Mouse (Mus musculus) E14TG2a.4 (cell line): Measurements from ENCODE around the gene Kif1b.
"Not testable (repeated sequence)": the region's sequence is repeated elsewhere in the genome, so short reads cannot be mapped to it uniquely, and the experiment has no call there.

Source experiments
- H3K27me3 ChIP-seq: 2 replicates; pipeline ENCODE4 v1.6.1; 2014; ENCODE audit warnings: low read length, control low read depth; ENCODE audit not compliant: insufficient read depth
- H3K36me3 ChIP-seq: 2 replicates; pipeline ENCODE4 v1.6.1; 2014; ENCODE audit warnings: low read length, control low read depth; ENCODE audit not compliant: insufficient read depth
- H3K4me1 ChIP-seq: replicated peaks from 2 replicates; pipeline ENCODE4 v1.6.1; 2014; ENCODE audit warnings: low read depth, low read length, control low read depth
- H3K4me3 ChIP-seq: replicated peaks from 2 replicates; pipeline ENCODE4 v1.5.1; 2014; ENCODE audit warnings: mild to moderate bottlenecking, low read length
- H3K9me3 ChIP-seq: 2 replicates; pipeline ENCODE4 v1.6.1; 2014; ENCODE audit warnings: low read length, control low read depth
- CTCF ChIP-seq: conservative IDR thresholded peaks from 2 replicates; pipeline ENCODE4 v1.5.1; 2014; ENCODE audit warnings: low read length
- NANOG ChIP-seq: IDR thresholded peaks from 2 replicates; pipeline ENCODE4 v1.6.1; 2014; ENCODE audit warnings: borderline replicate concordance, low read length, mixed read lengths
- POU5F1 ChIP-seq: IDR thresholded peaks from 2 replicates; pipeline ENCODE4 v1.6.1; 2014; ENCODE audit warnings: low read length, borderline replicate concordance

Kif1b gene

DNA sequence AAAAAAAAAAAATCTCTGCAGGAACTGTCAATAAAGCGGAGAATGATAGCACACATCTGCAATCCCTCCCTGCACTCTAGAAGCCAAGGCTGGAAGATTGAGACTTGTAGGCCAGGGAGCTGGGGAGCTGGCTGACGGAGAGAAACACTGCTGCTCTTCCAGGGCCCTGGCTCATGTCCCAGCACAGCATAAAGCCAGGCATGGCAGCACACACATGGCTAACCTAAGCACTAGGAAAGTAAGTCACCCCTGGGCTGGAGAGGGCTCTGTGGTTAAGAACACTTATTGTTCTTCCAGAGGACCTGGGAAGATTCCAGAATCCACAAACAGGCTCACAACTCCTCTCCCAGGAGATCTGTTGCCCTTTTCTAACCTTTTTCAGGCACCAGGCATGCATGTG, 134.8 kb downstream of the Kif1b start:
- Histone ChIP-seq H3K4me3 (no peak overlapping the region), H3K27me3 (no peaks in the 10 kb centered on the region), H3K9me3 (no peaks in the 10 kb centered on the region), H3K36me3 (no peaks in the 10 kb centered on the region), H3K4me1 (peaks cover 68% of the 10 kb centered on the region)
- no peak for TF ChIP-seq CTCF
- no peak for TF ChIP-seq NANOG
- TF ChIP-seq POU5F1: no peak

DNA sequence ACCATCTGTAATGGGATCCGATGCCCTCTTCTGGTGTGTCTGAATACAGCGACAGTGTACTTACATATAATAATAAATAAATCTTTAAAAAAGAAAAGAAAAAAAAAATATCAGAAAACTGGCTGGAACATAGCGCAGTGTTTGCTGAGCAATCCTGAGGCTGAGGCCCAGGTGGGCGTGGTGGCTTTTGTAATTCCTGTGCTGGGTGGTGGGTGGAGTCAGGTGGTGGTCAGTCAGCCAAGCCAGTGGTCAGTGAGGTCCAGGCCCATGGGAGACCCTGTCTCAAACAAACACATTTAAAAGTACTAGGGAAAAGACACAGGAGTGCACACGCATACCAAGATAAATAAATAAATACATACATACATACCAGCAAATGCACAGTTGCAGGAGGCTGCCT, 135.4 kb downstream of the Kif1b start:
- Histone ChIP-seq H3K4me1 (peaks cover 64% of the 10 kb centered on the region), H3K9me3 (no peaks in the 10 kb centered on the region), H3K27me3 (no peaks in the 10 kb centered on the region), H3K36me3 (no peaks in the 10 kb centered on the region), H3K4me3 (no peak overlapping the region)
- TF ChIP-seq CTCF: no peak
- TF ChIP-seq POU5F1: no peak
- TF ChIP-seq NANOG: no peak

DNA sequence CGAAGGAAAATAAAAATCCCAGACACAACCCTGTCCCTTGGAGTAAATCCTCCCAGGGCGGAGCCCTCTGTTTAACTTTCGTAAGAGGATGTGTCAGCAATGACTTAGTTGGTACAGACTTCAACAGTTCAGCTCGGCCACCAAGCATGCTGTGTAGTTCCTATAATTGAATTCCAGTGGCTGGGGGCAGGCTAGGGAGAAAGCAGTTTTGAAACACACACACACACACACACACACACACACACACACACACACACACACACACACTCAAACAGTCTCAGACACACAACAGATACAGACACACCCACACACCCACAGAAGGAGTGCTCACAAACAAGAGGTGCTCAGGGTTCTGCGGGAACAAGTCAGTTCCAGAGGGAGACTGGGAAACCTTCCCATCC, 135.9 kb downstream of the Kif1b start:
- H3K4me3 ChIP-seq: no peak overlapping the region
- no peaks in the 10 kb centered on the region for H3K36me3 ChIP-seq
- no peaks in the 10 kb centered on the region for H3K27me3 ChIP-seq
- TF ChIP-seq NANOG (no peak), CTCF (no peak), POU5F1 (no peak)
- no peaks in the 10 kb centered on the region for H3K9me3 ChIP-seq
- H3K4me1 ChIP-seq: peaks cover 59% of the 10 kb centered on the region

DNA sequence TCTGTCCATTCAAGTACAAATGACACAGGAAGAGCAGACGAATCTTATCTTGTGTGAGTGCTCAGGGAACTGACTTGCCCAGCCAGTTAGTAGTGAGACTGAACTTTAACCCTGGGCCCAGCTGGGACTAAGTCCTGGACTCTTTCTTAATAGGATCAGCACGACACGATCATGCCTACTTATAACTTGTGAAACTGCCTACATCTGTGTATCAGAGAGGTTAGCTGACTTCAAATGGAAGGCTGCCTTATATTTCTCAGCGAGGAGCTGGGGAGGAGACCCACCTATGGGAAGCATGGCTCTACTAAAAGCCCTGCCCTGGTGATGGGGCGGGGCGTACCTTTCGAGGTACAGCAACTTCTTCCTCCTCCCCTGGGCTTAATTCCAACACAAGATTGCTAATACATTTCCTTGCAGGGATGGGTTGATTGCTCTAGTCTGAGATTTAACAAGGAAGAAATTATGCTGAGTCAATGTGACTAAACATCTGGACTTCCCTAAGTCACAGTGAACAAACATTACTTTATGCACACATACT, 137.0 kb downstream of the Kif1b start:
- peaks cover 64% of the 10 kb centered on the region for H3K4me1 ChIP-seq
- H3K4me3 ChIP-seq: peak overlapping the region; percentile 4; the same call in 1 of the 2 replicates
- H3K36me3 ChIP-seq: peaks cover 2% of the 10 kb centered on the region
- TF ChIP-seq POU5F1 (no peak), CTCF (no peak), NANOG (no peak)
- H3K27me3 ChIP-seq: no peaks in the 10 kb centered on the region
- no peaks in the 10 kb centered on the region for H3K9me3 ChIP-seq

DNA sequence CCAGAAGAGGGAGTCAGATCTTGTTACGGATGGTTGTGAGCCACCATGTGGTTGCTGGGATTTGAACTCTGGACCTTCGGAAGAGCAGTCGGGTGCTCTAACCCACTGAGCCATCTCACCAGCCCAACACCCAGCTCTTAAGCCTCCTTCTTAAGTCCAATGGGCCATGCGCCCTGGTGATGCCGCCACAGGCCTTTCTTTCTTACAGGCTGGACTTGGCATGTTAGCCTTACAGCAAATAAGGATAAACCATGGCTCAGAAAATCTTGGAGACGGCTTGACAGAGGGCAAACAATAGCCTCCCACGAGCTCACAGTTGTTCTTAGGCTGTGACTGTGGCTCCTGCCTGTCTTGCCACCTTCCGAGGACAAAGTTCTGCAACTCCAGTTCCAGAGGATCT, 137.6 kb downstream of the Kif1b start:
- H3K27me3 ChIP-seq, H3K9me3 ChIP-seq, H3K36me3 ChIP-seq: not testable (repeated sequence)
- Histone ChIP-seq H3K4me3 (peak overlapping the region; percentile 4; the same call in 1 of the 2 replicates), H3K4me1 (peaks cover 65% of the 10 kb centered on the region)

DNA sequence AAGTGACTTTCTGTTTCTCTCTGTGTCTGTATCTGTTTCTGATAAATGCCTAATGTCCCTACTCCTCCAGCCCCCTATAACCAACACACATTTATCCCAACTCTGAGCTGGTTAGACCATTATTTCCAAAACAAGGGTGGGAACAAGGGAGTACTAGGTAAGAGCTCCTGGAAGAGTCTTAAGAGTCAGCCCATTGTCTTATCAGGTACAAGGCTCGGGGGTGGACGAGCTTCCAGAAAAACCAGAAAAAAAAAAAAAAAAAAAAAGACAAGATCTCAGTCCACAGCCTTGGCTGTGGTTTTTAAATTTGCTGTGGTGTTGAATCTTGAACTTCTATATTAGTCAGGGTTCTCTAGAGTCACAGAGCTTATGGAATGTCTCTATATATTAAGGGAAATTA, 139.5 kb downstream of the Kif1b start:
- H3K9me3 ChIP-seq: no peaks in the 10 kb centered on the region
- peaks cover 80% of the 10 kb centered on the region for H3K4me1 ChIP-seq
- H3K27me3 ChIP-seq: no peaks in the 10 kb centered on the region
- peaks cover 25% of the 10 kb centered on the region for H3K36me3 ChIP-seq
- TF ChIP-seq NANOG (no peak), CTCF (no peak), POU5F1 (no peak)
- H3K4me3 ChIP-seq: peak overlapping the region; percentile 93

DNA sequence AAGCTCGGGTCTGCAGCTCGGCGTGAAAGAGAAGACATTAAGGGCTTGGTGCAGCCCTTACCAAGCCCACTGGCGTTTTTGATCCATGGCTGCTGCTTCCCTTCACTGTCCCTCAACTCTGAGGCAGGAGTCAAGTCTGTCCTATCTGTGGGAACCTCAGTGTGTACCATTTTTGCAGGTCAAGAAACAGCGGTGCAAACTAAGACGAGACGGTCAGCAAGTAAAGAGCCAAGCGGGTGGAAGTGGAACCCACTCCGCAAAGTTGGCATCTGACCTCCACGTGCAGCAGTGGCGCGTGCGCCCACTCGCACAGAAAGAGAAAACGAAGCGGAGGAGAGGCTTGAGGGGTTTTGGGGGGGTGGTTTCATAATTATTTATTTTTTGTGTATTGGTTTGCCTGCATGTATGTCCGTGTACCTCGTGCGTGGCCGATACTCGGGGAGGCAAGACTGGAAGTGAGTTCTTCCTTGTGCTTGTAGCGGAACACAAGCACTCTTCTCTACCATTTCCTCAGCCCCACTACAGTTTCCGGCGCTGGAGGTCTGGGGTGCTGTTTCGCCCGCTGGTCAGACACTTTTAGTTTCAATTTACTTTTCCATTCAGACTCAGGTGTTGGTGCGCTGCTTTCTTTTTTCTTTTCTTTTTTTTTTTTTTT, 140.4 kb downstream of the Kif1b start:
- Histone ChIP-seq H3K9me3 (no peaks in the 10 kb centered on the region), H3K36me3 (peaks cover 34% of the 10 kb centered on the region), H3K4me3 (peak overlapping the region; percentile 93), H3K27me3 (no peaks in the 10 kb centered on the region), H3K4me1 (peaks cover 80% of the 10 kb centered on the region)
- TF ChIP-seq CTCF (no peak), NANOG (no peak), POU5F1 (no peak)

DNA sequence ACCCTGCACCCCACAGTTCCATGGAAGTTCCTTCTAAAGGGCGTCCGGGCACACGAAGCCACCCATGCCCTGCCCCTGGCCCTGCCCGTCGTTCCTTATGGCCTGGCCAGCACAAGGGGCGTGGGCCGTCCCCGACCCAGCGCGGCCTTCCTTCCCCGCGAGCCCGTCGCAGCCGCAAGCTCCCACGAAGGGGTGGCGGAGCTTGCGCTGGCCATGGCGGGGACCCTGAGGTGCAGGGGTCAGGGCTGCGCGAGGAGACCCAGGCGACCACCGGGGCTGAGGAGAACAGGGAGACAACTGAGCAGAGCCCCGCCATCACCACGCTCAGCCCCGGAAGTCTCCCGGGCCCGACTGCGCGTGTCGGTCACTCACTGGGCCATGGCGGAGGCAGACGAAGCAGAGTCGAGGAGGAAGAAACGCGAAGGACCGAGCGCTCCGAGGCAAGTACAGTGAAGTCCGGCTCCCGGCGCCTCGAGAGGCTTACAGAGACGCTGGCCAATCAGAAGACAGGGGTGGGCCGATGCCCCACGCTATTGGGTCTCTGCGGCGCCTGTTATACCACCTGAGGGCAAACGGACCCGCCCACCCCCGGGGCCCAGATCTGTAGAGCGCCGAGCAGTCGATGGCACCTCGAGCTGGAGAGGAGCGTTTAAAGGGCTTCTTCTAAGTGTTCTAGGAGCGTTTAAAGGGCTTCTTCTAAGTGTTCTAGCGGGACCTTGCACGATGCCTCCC, 141.1 kb downstream of the Kif1b start, which contains the start of gene Pgd:
Pgd (minus strand) TSS at position 557 of the 732 bp plus-strand sequence.
- Histone ChIP-seq H3K4me1 (peaks cover 80% of the 10 kb centered on the region), H3K4me3 (peak within 1 kb of the TSS; percentile 93), H3K27me3 (no peaks in the 10 kb centered on the region), H3K36me3 (peaks cover 40% of the 10 kb centered on the region), H3K9me3 (no peaks in the 10 kb centered on the region)
- no peak for TF ChIP-seq NANOG
- TF ChIP-seq CTCF: no peak
- no peak for TF ChIP-seq POU5F1

DNA sequence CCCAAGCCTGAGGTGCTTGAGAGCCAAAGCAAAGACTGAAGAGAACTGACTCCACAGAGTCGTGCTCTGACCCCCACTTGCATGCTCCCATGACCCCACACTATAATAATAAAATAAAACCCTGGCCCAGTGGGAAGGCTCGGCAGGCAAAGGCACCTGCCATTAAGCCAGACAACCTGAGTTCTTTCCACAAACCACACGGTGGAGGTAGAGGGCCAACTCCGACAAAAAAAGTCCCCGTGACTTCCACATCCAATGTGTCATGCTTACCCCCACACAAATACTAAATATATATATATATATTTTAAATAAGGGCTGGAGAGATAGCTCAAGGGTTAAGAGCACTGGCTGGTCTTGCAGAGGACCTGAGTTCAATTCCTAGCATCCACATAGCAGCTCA, 143.3 kb downstream of the Kif1b start:
- Histone ChIP-seq H3K9me3 (no peaks in the 10 kb centered on the region), H3K4me1 (peaks cover 84% of the 10 kb centered on the region), H3K4me3 (peak overlapping the region; percentile 93; the same call in 1 of the 2 replicates), H3K27me3 (no peaks in the 10 kb centered on the region), H3K36me3 (peaks cover 62% of the 10 kb centered on the region)
- TF ChIP-seq POU5F1 (no peak), NANOG (no peak), CTCF (no peak; the same call in 1 of the 2 replicates)
